Mouse (Mus musculus) urinary bladder, postnatal 36 days (tissue): ENCODE results near the gene Anapc15.

Source experiments
- DNase-seq, 2 experiments: peaks; one replicate each; pipeline ENCODE4 v3.0.0; 2022; ENCODE audit warnings: low spot score in 2 of 2, mixed read lengths in 1 of 2

Gene Anapc15

DNA sequence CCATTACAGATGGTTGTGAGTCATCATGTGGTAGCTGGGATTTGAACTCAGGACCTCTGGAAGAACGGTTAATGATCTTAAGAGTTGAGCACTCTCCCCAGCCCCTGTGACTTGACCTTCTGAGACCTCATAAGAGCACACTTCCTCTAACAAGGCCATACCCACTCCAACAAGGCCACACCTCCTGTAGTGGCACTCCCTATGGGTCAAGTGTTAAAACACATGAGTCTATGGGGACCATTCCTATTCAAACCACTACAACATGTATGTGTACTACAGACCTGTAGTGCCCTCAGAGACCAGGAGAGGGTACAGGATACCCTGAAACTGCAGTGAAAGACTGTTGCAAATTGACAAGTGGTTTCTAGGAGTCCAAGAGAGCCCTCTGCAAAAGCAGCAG is 15.6 kb upstream of the Anapc15 start:
- no peak for DNase-seq

DNA sequence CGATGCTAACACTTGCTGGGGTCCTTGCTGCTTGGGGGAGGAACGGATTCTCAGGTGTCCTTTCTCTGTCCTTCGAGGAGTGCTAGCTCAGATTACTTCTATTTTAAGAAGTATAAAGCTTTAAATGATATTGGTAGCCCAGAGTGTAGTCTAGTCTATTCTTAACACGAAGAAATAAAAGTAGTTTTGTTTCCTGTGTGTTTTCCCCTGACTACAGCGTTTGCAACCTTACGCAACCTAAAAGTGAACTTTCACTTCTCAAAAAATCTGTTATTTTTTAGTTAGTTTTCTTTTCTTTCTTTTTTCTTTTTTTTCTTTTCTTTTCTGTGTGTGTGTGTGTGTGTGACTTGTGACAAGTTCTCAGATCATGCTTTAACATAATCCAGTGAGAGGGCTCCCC is 11.8 kb upstream of the Anapc15 start:
- DNase-seq: no peak

DNA sequence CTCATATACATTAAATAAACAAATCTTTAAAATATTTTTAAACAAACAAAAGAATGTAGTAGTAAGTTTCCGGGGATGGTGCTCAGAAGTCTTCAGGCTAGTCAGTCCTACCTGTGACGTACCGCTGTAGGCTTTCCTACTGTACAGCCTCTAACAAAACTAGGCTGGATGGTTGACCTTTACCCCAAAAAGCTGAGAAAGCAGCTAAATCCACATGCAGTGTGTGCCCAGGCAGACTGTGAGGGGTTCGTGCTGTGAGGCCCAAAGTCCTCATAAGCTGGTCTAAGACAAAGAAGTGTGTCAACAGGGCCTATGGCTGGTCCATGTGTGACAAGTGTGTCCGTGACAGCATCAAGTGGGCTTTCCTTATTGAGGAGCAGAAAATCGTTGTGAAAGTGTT is 10.7 kb upstream of the Anapc15 start:
- no peak for DNase-seq

DNA sequence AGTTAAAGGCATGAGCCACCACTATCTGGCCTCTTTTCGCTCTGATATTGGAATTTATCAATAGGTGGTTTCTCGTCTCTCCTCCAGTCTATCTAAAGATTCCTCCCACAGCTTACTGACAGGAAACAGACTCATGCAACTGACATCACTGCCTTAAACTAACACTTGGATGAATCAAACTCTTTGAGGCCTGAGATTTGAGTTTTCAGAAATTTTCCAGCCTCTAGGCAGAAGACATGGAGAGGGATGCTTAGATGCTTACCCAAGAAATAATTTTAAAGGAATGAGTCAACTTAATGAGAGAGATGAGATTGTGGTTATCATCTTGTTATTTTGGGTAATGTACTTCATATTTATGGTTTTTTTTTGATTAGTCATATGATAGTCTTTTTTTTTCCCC is 9.7 kb upstream of the Anapc15 start:
- no peak for DNase-seq

DNA sequence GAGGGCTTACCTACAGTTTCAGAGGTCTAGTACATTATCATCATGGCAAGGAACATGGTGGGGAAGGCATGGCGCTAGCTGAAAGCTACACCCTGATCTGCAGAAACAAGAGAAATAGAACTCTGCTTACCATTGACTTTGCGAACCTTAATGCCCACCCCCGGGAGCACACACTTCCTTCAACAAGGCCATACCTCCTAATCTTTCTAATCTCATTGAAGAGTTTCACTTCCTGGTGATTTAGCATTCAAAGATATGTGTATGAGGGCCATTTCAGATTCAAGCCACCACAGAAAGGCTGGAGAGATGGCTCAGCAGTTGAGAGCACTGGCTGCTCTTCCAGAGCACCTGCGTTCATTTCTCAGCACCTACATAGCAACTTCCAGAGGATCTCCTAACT is 6.4 kb upstream of the Anapc15 start, which contains the start of gene Folr2:
Gene Folr2 (minus strand): TSS at position 101 of the 400 bp plus-strand sequence.
- DNase-seq: no peak

DNA sequence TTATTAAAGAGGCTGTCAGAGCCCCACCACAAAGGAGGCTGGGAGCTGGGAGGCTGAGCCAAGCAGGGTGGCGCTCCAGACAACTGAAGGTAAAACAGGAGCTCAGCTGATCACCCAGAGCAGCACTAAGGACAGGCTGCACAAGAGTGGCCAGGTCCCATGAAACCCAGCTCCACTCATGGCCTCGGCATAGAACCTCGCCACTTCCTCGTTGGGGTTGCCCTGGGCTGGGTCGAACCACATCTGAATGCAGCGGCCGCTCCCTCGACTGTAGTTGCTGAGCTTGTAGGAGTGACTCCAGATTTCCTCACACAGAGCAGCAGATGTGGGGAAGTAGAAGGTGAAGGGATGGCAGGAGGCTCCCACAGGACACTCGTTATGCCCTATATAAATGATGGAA is 5.2 kb upstream of the Anapc15 start:
- DNase-seq: no peak

DNA sequence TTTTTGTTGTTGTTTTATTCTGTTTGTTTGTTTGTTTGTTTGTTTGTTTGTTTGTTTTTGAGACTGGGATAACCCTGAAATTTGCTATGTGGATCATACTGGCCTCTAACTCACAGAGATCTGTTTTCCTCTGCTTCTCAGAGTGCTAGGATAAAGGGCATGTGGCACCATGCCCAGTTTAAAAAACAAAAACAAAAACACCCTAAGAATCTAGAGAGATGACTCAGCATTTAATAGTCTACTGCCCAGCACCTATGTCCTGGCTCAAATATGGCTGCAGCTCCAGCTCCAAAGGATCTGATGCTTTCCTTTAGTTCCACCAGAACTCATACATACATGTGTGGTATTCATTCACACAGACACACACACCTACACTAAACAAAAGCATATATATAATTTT is 2.5 kb upstream of the Anapc15 start:
- no peak for DNase-seq

DNA sequence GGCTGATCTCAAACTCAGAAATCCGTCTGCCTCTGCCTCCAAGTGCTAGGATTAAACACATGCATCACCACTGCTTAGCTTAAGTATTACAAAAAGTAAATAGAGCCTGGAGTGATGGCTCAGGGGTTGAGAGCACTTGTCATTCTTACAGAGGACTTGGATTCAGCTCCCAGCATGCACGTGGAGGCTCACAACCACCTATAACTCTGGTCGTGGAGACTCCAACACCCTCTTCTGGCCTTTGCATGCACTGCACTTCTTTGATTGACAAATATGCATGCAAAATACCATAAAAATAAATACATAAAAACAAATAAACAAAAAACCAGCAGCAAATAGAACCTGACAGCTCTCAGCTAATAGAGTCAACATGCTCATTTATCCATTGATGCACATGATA is 1.2 kb upstream of the Anapc15 start:
- no peak for DNase-seq

DNA sequence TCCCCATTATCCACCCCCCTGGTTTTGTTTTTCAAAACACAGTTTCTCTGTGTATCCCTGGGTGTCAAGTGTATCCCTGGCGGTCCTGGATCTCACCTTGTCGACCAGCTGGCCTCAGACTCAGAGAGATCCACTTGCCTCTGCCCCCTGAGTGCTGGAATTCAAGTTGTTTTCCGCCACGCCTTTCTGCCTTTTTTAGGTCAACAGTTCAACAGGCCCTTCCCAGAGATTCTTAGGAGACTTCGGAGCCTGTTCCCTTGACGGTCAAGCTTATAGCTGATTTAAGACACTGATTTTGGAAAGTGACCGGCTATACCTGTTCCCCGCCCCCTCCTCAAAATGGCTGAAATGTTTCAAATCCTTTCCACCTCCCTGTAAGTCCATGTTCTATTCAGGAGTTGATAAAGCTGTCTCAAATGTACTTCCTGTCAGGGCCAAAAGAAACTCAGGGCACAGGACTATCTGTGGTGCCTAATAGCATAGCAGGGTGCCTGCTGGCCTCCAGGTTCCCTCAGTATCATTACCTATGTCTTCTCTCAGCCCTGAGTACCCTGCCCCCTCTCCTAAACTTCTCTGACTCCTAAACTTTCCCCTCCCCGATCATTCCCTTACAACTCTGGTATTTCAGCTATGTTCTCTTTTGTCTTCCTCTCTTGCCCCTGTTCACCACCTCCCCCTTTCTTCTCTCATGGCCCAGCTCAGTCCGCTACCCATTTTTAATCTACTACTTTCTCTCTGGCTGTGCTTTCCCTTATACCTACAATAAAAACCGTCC is 3.2 kb downstream of the Anapc15 start:
- no peak for DNase-seq

DNA sequence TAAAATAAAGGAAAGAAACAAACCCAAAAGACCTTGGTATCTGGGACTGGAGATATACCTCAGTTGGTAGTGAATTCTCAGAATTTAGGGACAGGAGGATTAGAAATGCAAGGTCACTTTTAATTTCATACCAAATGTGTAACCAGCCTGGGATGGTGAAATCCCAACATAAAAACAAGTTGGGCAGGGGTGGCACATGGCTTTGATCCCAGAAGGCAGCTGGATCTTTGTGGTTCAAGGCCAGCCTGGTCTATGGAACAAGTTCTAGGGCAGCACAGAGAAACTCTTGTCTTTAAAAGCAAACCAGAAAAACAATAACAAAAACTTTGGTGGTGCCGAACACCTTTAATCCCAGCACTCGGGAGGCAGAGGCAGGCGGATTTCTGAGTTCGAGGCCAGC is 4.0 kb downstream of the Anapc15 start:
- no peak for DNase-seq

DNA sequence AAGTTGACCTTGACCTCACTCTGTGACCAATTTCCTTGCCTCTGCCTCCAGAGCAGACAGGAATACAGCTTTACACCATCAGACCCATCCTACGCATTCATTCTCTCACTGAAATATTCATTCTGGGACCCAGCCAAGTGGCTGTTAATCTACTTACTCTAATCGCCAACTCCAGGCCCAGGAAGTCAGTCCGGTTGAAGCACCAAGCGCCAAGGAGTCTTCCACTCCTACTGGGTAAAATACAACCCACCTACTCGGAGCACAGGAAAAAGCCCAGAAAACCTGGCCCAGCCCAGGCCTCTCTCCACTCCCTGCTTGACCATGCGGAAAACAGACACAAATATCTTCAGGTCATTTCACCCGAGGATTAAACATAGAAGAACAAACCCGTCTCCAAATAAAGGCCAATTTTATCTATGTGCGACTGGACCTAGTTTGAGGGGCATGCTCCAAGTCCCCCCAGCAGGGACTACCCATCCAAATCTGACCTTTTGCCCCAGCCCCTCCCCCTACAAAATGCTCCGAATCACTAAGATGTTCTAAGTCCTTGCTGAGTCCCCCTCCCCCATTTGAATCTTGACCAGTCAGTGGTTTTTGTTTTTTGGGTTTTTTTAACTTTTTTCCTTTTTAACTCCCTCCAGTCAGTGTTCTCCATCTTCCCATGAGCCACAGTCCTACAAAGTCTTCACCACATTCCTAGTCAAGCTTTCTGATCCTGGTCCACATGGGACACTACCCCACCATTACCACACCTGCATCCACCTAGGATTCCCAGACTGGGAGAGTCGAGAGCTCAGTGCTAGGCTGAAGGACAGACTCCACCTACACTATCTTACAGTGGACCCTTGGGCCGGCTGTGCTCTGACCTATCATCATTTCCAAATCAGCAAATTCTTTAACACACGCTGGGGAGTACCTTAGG is 5.0 kb downstream of the Anapc15 start:
- no peak for DNase-seq

DNA sequence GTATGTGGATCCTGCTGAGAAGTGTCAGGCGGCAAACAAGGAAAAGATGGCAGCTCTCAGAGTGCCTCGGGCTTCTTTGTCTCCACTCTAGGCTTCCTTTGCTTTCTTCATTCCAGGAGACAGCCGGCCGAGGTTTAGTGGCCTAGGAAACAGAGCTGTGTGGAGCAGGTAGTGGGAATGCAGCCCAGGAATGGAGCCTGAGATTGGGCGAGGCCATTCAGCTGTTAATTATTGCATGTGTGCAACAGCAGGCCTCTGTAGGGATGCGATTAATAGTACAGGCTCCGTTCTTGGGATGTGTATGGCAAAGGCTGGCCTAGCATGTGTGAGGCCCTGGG is 5.6 kb downstream of the Anapc15 start:
- no peak for DNase-seq

DNA sequence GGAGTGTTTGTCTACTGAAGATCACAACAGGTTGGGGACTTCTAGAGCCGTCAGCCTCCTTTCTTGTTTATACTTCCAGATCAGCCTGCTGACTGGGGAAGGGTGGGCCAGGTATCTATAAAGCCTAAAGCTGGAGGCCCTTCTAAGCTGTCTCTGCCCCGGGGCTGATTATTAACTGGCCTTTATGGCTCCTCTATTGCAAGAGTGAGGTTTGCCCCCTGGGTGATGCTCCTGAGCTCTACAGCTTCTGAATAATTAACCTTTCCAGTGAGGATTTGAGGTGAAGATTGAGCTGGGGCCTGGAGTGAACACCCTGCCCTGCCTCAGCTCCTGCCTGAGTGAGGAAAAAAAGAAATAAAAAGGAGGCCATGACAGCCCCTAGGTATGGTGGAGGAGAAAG is 7.1 kb downstream of the Anapc15 start, which contains the start of gene Folr1:
Gene Folr1 (minus strand): TSS at position 160 of the 400 bp plus-strand sequence.
- DNase-seq: no peak

DNA sequence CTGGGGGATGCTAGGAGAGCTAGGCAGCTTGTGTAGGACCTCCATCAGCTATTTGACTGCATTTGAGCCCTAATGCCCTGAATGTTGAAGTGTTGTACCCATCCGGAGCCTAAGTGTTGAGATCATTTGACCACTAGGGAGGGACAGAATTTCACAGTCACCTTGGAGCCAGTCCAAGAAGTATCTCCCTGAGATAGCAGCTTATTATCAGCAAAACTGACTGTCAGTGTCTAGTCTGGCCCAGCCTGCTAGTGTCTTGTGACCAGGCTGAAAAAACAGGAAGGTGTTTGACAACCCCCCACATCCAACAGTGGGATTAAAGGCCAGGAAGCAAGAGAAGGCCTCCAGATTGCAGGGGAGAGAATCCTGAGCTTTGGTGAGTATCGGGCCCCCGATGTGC is 7.8 kb downstream of the Anapc15 start:
- no peak for DNase-seq

DNA sequence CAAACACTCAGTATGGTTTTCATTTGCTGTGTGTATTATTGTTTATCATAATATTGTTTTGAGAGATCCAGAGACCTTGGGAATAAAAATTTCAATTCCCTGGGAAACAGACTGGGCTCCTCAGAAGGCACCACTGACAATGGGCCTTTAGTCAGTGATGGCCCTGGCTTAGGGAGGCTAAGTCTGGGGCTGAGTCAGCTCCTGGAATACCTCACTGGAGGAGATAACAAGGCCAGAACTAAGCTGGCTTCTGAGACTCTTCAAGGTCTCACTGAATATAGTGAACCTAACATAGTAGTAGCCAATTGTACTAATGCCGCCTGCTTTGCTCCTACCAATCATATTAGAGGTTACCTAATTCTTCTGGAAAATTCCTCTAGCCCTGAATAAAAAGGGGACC is 12.5 kb downstream of the Anapc15 start:
- DNase-seq: no peak

DNA sequence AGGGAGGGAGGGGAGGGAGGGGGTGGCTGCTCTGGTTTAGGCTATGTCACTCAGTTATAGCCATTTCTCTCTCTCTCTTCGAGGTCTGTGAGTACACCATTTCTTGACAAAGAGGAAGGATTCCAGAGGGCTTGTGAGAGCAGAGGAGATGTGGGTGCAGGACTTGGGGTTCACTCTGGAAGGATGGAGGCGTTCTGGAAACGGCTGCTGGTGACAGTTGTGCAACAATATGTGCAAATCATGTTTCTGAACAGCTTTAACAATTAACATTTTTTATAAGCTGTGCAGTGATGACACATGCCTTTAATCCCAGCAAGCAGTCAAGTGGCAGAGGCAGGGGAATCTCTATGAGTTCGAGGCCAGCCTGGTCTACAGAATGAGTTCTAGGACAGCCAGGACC is 17.3 kb downstream of the Anapc15 start:
- no peak for DNase-seq

DNA sequence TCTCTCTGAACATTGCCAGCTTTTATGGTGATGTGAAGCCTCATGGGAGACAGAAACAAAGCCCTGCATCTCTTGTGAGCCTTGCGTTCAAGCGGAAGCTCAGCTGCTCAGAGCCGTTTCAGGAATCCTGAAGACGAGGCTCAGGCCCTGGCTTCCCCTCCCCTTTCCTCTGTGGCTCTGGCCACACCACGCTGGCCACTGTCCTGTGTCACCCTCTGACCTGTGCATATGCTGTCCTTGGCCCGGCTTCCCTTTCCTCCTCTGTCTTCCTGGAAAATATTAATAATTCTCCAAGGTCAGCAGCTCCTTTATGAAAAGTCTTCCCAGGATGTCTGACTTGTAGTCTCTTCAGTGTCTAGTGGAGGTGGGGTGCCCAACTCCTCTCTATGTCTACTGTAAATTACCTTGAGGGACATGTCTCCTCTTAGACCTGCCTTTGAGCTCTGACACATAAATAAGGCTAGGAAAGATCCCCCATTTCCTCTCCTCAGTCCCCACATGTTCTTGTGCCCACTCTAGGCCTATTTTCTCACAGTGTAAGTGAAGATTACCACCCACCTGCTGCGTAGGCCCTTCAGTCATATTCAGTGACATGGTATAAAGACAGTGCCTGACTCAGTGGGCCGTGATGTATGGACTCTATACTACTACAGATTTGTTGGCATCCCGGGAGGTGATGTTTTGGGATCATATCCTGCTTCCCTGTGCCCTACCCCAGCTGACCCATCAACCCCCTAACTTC is 19.1 kb downstream of the Anapc15 start:
- DNase-seq: no peak

DNA sequence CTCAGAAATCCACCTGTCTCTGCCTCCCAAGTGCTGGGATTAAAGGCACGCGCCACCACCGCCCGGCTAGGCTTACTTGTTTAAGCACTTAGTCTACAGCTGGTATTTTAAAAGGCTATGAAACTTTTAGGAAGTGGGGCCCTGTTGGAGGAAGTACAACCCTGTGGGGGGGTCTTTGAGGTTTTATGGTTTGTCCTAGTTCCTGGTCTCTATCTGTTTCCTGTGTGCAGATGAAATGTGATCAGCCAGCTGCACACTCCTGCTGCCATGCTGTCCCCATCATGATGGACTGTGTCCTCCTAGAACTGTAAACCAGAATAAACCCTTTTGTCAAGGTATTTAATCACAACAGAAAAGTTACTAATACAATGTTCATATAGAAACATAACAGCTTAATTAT is 20.6 kb downstream of the Anapc15 start:
- no peak for DNase-seq

DNA sequence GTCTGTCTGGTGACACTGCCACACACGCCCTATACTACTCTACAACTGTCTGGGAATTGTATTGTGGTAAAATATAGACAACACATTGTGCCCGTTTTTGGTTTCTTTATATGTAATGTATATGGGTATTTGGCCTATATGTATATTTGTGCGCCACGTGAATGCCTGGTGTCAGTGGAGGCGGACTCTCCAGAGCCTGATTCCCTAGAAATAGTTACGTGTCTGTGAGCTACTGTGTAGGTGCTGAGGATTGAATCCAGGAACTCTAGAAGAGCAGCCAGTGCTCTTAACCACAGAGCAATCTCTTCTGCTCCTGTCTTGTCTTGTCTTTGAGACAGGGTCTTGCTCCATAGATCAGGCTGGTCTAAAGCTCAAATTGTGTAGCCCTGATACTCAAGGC is 22.8 kb downstream of the Anapc15 start:
- no peak for DNase-seq

DNA sequence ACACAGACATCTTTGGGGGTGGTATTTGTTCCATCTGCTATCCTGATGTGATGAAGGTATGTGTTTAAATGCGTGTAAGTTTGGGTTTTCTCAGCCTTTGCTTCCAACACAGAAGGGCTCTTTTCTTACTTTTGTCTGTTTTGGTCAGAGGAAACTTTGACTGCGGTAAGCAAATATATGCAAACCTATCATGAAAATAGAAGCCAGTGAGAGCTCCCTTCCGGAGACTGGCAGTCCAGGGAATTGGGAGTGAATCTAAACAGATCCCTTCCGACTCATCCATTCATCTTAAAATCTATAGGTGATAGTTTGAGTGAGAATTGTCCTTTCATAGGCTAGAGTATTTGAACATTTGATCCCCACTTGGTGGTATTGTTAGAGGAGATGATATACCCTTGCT is 24.9 kb downstream of the Anapc15 start:
- no peak for DNase-seq

DNA sequence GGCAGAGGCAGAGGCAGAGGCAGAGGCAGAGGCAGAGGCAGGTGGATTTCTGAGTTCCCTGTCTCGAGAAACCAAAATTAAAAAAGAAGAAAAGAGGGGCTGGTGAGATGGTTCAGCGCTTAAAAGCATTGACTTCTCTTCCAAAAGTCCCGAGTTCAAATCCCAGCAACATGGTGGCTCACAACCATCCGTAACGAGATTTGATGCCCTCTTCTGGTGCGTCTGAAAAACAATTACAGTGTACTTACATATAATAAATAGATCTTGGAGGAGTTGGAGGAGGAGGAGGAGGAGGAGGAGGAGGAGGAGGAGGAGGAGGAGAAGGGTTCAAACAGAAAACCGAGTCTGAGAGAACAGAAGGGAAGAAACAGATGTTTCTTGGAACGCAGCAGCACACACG is 32.2 kb downstream of the Anapc15 start:
- DNase-seq: no peak
